Mouse (Mus musculus): Measurements from ENCODE around the gene Ric1. TPM values are rescaled to one million over a fixed set of nuclear protein-coding genes. Genes with fewer than 3 reads are reported as not detected.
A peak's percentile ranks its signal among the peaks of the same experiment; 100 is the strongest.
"Not testable (repeated sequence)": the region's sequence is repeated elsewhere in the genome, so short reads cannot be mapped to it uniquely, and the experiment has no call there.

Gene Ric1
- polyA plus RNA-seq, 1 experiment from 2014 or later: 14.2 TPM

GRCm38 (mm10) chr19:29518922-29519321, 3.2 kb upstream of the Ric1 start:
- H3K9me3 ChIP-seq (replicated peaks): no peaks in the 10 kb centered on the region
- H3K9ac ChIP-seq: no peak overlapping the region
- peaks cover 20% of the 10 kb centered on the region; the same call in 1 of the 2 replicates for H3K36me3 ChIP-seq
- ATAC-seq (replicated peaks; ENCODE audit: low FRiP score): no peak
- H3K4me1 ChIP-seq: peaks cover 18% of the 10 kb centered on the region
- WGBS: 68% methylated on average over 4 of the region's 4 CpGs
- no peak overlapping the region for H3K27ac ChIP-seq
- H3K27me3 ChIP-seq: no peaks in the 10 kb centered on the region
- no peak overlapping the region for H3K4me2 ChIP-seq
- H3K4me3 ChIP-seq (replicated peaks): no peak overlapping the region

GRCm38 (mm10) chr19:29520996-29521560, 1.0 kb upstream of the Ric1 start:
- ATAC-seq (replicated peaks; ENCODE audit: low FRiP score): no peak
- Histone ChIP-seq H3K36me3 (peaks cover 9% of the 10 kb centered on the region; the same call in 1 of the 2 replicates), H3K27ac (peak overlapping the region; percentile 95), H3K9me3 (replicated peaks) (no peaks in the 10 kb centered on the region), H3K4me2 (peak overlapping the region; percentile 76), H3K4me1 (peaks cover 22% of the 10 kb centered on the region), H3K4me3 (replicated peaks) (peak overlapping the region; percentile 95), H3K27me3 (no peaks in the 10 kb centered on the region), H3K9ac (peak overlapping the region; percentile 94)
- WGBS: 36% methylated on average over 10 of the region's 10 CpGs

GRCm38 (mm10) chr19:29522445-29523229, 555 bp downstream of the Ric1 start:
- Histone ChIP-seq H3K36me3 (0 out of 2 replicates have a peak, but pooled peaks cover 2% of the 10 kb centered on the region), H3K9me3 (replicated peaks) (no peaks in the 10 kb centered on the region), H3K9ac (peak overlapping the region; percentile 94), H3K27ac (peak overlapping the region; percentile 95), H3K4me3 (replicated peaks) (peak overlapping the region; percentile 95), H3K4me1 (peaks cover 22% of the 10 kb centered on the region), H3K27me3 (no peaks in the 10 kb centered on the region), H3K4me2 (peak overlapping the region; percentile 76)
- peak; percentile 83 for ATAC-seq (replicated peaks; ENCODE audit: low FRiP score)
- under 1% methylated on average over 90 of the region's 92 CpGs for WGBS

- ATAC-seq (replicated peaks; ENCODE audit: low FRiP score): peak; percentile 2; the same call in 1 of the 2 replicates
- peak overlapping the region; percentile 94 for H3K9ac ChIP-seq
- H3K4me3 ChIP-seq (replicated peaks): peak overlapping the region; percentile 95
- H3K27me3 ChIP-seq: no peaks in the 10 kb centered on the region
- peak overlapping the region; percentile 76 for H3K4me2 ChIP-seq
- H3K27ac ChIP-seq: peak overlapping the region; percentile 95
- under 1% methylated on average over 9 of the region's 9 CpGs for WGBS
- no peaks in the 10 kb centered on the region for H3K9me3 ChIP-seq (replicated peaks)
- H3K36me3 ChIP-seq: 0 out of 2 replicates have a peak, but pooled peaks cover 2% of the 10 kb centered on the region
- peaks cover 22% of the 10 kb centered on the region for H3K4me1 ChIP-seq
Measured at GRCm38 (mm10) chr19:29523230-29523582, 1.1 kb downstream of the Ric1 start.

GRCm38 (mm10) chr19:29523701-29524100, 1.6 kb downstream of the Ric1 start:
- ATAC-seq (replicated peaks; ENCODE audit: low FRiP score): no peak
- WGBS: 29% methylated on average over 5 of the region's 5 CpGs
- peaks cover 22% of the 10 kb centered on the region for H3K4me1 ChIP-seq
- 0 out of 2 replicates have a peak, but pooled peaks cover 2% of the 10 kb centered on the region for H3K9me3 ChIP-seq (replicated peaks)
- H3K4me2 ChIP-seq: peak overlapping the region; percentile 76
- H3K27me3 ChIP-seq: no peaks in the 10 kb centered on the region
- peak overlapping the region; percentile 94 for H3K9ac ChIP-seq
- H3K36me3 ChIP-seq: 0 out of 2 replicates have a peak, but pooled peaks cover 4% of the 10 kb centered on the region
- H3K27ac ChIP-seq: 0 out of 2 replicates have a peak overlapping the region, but pooled peaks have one; percentile 95
- peak overlapping the region; percentile 95 for H3K4me3 ChIP-seq (replicated peaks)

- Histone ChIP-seq H3K4me2 (0 out of 2 replicates have a peak overlapping the region, but pooled peaks have one; percentile 76), H3K27me3 (no peaks in the 10 kb centered on the region), H3K9me3 (replicated peaks) (0 out of 2 replicates have a peak, but pooled peaks cover 8% of the 10 kb centered on the region), H3K4me1 (peaks cover 22% of the 10 kb centered on the region), H3K27ac (no peak overlapping the region), H3K9ac (no peak overlapping the region), H3K36me3 (0 out of 2 replicates have a peak, but pooled peaks cover 5% of the 10 kb centered on the region), H3K4me3 (replicated peaks) (no peak overlapping the region)
- WGBS: 62% methylated on average over 4 of the region's 4 CpGs
- ATAC-seq (replicated peaks; ENCODE audit: low FRiP score): no peak
Measured at GRCm38 (mm10) chr19:29524614-29525013, 2.5 kb downstream of the Ric1 start.

GRCm38 (mm10) chr19:29525588-29525987, 3.5 kb downstream of the Ric1 start:
- not testable (repeated sequence) for H3K27ac ChIP-seq; H3K4me3 ChIP-seq (replicated peaks); H3K9ac ChIP-seq; H3K4me2 ChIP-seq; H3K9me3 ChIP-seq (replicated peaks); ATAC-seq (replicated peaks; ENCODE audit: low FRiP score); H3K27me3 ChIP-seq; H3K36me3 ChIP-seq
- 95% methylated on average over 4 of the region's 4 CpGs for WGBS
- peaks cover 22% of the 10 kb centered on the region for H3K4me1 ChIP-seq

- ATAC-seq (replicated peaks; ENCODE audit: low FRiP score): no peak
- Histone ChIP-seq H3K36me3 (0 out of 2 replicates have a peak, but pooled peaks cover 3% of the 10 kb centered on the region), H3K27ac (no peak overlapping the region), H3K9ac (no peak overlapping the region), H3K27me3 (no peaks in the 10 kb centered on the region), H3K9me3 (replicated peaks) (0 out of 2 replicates have a peak, but pooled peaks cover 8% of the 10 kb centered on the region), H3K4me1 (peaks cover 11% of the 10 kb centered on the region), H3K4me2 (no peak overlapping the region), H3K4me3 (replicated peaks) (no peak overlapping the region)
Measured at GRCm38 (mm10) chr19:29526837-29527236, 4.8 kb downstream of the Ric1 start.

GRCm38 (mm10) chr19:29527299-29527698, 5.2 kb downstream of the Ric1 start:
- 96% methylated on average over 4 of the region's 4 CpGs for WGBS
- Histone ChIP-seq H3K27me3 (no peaks in the 10 kb centered on the region), H3K36me3 (0 out of 2 replicates have a peak, but pooled peaks cover 3% of the 10 kb centered on the region), H3K4me1 (peaks cover 11% of the 10 kb centered on the region), H3K4me2 (no peak overlapping the region), H3K27ac (no peak overlapping the region), H3K9me3 (replicated peaks) (0 out of 2 replicates have a peak, but pooled peaks cover 8% of the 10 kb centered on the region), H3K9ac (no peak overlapping the region), H3K4me3 (replicated peaks) (no peak overlapping the region)
- no peak for ATAC-seq (replicated peaks; ENCODE audit: low FRiP score)

GRCm38 (mm10) chr19:29528568-29528967, 6.5 kb downstream of the Ric1 start:
- Histone ChIP-seq H3K4me1 (peaks cover 8% of the 10 kb centered on the region), H3K4me2 (no peak overlapping the region), H3K36me3 (0 out of 2 replicates have a peak, but pooled peaks cover 5% of the 10 kb centered on the region), H3K9me3 (replicated peaks) (0 out of 2 replicates have a peak, but pooled peaks cover 8% of the 10 kb centered on the region), H3K9ac (no peak overlapping the region), H3K4me3 (replicated peaks) (no peak overlapping the region), H3K27ac (no peak overlapping the region), H3K27me3 (no peaks in the 10 kb centered on the region)
- WGBS: 92% methylated on average over 2 of the region's 2 CpGs
- no peak for ATAC-seq (replicated peaks; ENCODE audit: low FRiP score)

GRCm38 (mm10) chr19:29534030-29534429, 11.9 kb downstream of the Ric1 start:
- no peak for ATAC-seq (replicated peaks; ENCODE audit: low FRiP score)
- Histone ChIP-seq H3K9ac (no peak overlapping the region), H3K4me1 (no peaks in the 10 kb centered on the region), H3K27me3 (no peaks in the 10 kb centered on the region), H3K36me3 (peaks cover 28% of the 10 kb centered on the region), H3K9me3 (replicated peaks) (0 out of 2 replicates have a peak, but pooled peaks cover 3% of the 10 kb centered on the region), H3K4me2 (no peak overlapping the region), H3K4me3 (replicated peaks) (no peak overlapping the region), H3K27ac (no peak overlapping the region)
- 75% methylated on average over 5 of the region's 5 CpGs for WGBS
